Mouse (Mus musculus) brain, embryonic 18.5 days (tissue): ENCODE measurements around the gene Tle4.

ENCODE experiments used
- DNase-seq: peaks from one replicate; pipeline ENCODE4 v3.0.0-alpha.2; 2012; ENCODE audit warnings: low read depth, low spot score

Gene Tle4

DNA sequence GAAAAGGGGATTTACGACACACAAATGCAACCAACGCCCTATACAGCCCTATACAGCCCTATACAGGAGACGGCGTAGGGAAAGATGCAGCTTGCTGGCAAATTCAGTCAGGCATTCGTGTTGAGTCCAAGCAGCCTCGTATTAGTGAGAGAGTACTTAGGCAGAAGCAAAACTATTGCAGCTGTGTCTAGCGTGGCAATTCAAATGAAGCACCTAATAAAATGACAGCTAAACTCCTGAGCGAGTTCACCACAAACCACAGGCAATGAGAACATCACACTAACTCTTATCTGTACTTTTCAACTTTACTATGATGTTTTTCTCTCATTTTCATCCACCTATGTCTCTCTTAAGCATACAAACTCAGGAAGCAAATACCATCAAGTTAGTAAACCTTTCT is 131.8 kb downstream of the Tle4 start:
- no peak for DNase-seq

DNA sequence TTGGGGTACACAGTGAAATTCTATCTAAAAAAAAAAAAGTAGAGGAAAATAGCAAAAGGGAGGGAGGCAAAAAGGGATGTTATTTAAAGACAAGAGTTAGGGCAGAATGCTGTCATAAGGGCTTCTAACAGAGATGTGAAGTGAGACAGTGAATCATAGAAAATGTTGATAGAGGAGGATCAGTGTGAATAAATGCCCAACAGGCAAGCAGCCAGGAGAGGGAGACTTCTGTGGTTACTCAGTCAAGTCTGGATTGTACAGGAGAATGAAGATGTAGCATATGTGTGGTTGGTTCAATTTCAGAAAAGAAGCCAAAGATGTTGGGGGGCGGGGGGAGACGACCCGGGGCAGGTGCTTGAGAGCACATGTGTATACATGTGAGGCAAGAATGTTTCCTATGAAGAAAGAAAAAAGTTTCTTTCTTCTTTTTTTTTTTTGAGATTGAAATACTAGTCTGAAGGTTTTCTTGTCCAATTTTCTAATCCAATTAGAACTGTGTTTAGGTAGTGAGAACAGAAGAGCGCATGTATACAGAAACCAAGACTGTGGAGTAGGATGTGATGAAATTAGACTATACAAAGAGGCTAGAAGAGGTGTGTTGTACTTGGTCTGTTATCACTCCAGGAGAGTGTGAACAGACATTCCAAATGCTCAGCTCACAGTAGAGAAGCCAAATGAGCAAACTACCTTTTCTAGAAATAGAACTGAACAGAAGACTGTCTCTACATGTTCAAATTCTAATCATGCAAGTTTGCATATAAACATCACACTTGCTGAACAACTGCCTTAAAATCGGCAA is 134.4 kb downstream of the Tle4 start:
- DNase-seq, result no peak

DNA sequence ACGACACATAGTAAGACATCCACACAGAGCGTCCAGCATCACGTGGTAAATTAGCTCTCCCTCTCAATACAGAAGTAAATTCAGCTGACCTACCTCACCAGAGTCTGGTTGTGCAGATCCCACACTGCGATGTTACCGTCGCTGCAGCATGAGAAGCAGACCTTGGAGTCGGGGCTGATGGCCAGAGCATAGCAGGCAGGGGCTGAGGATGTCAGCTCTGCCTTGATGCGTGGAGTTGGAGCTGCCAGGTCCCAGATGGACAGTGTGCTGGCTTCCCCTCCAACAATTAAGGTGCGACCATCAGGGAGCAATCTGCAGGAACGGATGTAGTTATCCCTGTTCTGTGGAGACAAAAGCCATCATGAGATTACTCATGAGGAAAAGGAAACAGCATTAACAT is 144.4 kb downstream of the Tle4 start:
- DNase-seq, result no peak

DNA sequence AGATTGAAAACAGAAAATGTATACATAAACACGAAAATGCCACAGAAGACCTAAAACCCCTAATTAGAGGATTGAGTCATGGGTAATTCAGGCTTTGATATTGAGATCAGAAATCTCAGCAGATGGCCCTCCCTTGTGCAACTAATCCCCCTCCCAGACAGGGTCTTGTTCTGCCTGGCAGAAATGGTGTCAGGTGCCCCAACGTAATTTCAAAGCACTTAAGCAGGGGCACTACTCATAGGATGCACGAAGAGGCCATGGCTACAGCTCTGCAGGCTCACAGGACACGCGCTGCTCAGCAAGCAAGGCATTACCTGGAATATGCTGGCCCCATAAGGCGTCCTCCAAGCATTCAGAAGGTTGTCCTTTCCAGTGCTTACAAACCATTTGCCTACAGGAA is 146.5 kb downstream of the Tle4 start:
- no peak for DNase-seq

DNA sequence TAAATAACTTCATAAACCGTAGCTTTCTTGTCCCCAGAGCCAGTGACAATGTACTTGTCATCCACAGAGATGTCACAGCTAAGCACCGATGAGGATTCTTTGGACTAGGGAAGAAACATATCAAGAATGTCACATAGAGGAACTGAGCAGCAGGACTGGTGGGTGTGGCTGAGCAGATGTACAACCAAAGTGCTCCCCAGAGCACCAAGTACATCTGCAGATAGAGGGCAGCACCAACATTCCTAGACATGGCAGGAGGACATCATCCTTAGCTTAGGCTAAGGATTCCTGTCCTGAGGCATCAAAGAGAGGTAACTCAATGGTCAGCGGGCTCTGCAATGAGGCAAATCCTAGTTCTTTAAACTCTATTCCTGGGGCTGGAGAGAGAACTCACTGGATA is 148.1 kb downstream of the Tle4 start:
- DNase-seq, result no peak

DNA sequence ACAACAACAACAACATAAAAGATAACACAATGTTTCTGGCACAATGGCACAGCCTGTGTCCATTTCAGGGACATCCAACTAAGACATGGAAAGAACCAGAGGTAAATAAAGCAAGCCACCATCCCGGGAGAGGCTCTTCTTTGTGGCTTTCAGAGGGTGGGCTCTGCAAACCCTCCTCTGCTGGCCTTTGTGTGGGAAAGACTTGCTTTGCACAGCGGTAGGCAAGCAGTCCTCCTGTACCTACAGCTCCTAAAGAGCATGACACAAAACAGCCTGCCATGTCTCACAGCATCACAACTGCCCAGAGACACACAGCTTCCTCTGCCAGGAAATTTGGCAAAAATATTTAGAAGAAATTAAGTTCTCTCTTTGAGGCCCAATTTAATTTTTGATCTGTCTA is 149.3 kb downstream of the Tle4 start:
- DNase-seq, result no peak

DNA sequence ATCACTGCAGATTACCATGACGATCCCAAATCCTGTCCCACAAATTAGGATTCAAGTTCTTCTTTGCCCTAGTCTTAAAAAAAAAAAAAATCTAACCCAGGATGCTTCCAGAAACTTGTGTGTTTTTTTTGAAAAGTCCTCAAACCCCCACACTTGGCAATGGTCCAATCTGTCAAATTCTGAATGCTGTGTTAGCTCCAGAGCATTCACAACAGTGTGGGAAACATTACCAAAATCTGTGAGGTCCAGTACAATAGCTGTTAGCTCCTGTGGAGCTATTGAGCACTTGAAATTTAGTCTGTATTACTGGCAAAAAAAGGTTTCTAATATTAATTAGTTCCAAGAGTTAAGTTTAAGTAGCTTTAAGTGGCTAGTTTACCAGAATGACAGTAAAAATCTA is 150.4 kb downstream of the Tle4 start:
- DNase-seq, result no peak

DNA sequence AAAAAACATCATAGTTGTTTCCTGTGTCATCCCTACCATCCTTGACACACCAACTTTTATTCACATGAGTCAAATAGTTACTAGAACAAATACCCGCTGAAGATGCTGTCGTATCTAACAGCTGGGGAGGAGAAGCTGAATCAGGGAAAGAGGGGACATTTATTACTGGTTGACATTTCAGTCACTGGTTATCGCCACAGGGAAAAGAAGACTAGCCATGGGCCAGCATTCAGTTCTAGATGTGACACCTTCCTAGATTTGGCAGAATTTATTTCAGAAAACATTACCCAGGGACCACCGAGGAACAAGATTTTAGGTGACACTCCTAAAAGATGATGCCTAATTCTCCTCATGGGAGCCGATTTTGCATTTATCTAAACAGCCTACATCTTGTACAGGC is 156.0 kb downstream of the Tle4 start:
- DNase-seq, result no peak

DNA sequence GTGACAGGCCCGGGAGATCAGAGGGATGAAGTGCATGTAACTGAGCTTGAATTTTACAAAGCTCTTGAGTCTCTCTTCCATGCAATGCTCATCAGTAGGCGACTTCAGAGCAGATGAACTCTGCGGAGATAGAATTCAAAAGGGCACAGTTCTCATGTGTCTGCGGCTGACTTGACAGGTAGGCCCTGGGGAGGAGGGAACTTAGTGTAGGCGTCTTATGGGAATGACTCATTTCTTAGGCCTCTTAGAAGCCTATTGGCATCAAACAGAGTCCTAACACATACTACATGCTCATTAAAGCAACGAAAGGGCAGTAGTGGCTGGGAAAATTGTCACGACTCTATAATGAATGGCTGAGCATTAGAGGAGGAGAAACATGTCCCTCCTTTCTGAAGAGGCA is 160.6 kb downstream of the Tle4 start:
- no peak for DNase-seq

DNA sequence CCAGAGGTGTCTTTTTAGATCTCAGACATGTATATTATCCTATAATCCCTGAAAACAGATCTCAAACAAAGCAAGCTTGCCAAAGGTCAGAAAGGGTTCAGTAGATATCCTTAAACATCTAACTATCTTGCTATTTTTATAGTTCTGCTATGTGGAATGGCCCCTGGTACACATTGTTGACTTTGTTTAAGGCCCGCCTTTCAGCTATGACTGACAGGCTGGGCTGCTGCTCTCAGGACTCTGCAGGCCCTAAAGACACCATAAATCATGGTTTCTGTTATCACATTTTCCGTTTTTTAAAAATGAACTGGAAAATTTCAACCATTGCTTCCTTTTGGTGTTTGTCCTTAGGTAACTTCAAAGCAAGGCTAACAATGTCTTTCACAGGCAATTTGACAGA is 161.3 kb downstream of the Tle4 start:
- DNase-seq, result no peak

DNA sequence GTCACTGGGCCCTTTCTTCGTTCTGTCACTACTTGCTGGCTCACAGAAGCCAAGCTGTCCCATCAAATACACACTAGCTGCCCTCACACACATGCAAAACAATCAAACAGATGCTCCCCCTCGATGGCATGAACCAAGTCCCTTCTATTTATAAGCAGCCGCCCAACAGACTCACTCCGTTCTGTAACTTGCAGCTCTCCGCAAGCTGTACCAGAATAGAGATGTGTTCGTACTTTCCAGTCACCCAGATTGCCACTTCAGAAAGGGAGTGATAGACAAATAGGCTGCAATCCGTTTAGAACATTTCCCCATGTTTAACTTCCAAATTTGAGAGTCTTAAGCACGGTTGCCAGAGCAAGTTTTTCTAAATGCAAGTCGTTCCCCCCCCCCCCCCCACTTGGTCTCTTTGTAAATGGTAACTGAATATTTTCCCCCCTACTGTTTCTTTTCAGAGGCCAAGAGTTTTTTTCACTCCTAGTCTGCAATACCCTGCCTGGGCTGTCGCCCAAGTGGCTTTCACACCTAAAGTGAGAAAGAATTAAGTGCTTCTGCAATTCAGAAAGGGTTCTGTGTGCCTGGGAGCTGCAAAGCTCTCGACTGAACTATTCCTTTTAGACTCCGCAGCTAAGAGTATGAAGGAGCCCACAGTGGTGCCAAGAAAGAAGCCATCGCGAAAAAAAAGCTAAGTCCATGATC is 162.0 kb downstream of the Tle4 start:
- DNase-seq, result peak; percentile 84

DNA sequence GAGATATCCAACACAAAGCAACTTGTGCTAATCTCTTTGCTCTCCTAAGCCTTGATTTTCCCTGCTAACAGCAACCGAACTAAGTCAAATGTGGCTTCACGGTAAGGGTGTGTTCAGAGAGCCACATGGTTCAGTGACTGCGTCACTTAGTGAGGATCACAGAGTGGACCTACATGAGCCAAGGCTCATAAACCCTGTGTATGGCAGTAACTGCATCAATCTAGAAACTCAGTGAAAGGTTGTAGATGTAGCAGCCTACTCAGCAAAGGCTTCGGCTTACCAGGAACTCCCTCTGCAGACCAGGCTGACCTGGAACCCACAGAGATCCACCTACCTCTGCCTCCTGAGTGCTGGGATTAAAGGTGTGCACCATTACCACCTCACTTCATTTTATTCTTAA is 164.0 kb downstream of the Tle4 start:
- DNase-seq, result no peak

DNA sequence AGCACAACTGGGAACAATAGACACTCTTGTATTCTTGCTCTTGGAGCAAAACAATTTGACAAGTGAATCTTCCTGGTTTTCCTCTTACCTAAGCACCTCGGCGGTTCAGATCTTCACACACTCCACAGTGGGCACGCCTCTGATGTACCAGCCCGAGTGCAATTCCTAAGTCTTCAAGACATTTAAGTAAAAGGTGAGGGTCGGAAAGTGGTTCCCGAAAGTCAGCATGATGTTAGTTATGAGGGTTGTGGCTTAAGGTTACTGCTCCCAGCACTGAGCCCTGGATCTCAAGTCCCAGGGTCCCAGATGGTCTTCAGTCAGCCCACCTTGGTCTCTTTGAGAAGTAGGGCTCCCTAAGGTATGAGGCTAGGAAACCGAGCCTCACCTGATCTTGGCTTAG is 165.4 kb downstream of the Tle4 start:
- no peak for DNase-seq

DNA sequence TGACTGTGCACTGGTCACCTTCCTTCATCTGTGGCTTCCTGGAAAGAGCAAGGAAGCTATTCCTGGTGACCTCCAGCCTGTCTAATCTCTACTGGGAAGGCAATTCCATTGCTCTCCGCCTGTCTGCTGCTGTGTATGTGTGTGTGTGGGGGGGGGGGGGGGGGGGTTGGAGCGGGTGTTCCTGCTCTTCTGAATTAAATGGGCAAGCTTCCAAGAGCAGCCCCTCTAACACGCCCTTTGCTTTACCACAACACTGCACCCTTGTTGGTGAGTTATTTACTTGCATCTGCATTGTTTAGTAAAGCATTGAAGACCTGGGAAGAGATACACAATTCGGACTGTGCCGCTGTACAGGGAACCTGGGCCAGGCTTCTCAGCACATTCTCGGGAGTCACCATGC is 170.9 kb downstream of the Tle4 start:
- DNase-seq, result no peak

DNA sequence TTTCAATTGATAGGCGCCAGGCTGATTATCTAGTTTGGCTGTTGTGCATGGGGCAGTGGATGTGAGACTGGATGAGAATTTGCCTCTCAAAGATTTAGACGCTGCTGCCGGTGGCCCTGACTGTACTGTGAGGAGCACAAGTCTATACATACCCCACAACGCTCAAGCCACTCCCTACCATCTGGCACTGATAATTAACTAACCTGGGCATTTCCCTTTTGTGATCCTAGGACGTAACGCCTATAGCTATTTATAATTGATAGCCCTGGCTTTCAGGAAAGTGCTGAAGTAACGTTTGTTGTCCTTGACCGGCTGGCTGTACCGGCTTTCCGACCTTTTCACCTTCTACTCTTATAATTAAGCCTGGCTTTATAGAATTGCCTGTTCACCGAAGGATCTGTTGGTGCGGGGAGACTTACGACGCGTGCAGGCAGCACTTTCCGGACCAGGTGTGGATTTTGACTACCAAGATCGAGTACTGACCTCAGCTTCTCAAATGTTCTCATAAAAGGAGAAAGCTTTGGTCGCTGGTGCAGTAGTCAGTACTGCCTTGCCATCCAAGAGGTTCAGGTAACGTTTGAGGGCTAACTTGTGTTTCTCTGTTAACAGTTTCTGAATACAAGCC is 171.5 kb downstream of the Tle4 start:
- no peak for DNase-seq

DNA sequence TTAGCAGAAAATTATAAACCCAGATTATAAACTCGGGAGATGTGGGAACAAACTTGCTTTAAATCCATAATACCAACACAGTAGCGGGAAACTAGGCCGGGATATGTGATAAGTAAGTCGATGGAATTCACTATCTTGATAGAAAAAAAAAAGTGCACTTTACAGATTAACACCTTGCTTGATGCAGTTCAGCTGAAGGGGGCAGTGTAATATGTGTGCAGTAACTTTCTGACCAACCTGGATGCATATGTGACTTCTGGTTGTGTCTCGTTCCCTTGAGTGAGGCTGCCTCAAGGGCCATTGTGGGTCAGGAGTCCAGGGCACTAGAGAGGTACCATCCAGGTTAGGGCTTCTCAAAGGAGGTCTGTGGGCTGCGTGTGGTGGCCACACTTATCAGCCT is 172.7 kb downstream of the Tle4 start:
- no peak for DNase-seq

DNA sequence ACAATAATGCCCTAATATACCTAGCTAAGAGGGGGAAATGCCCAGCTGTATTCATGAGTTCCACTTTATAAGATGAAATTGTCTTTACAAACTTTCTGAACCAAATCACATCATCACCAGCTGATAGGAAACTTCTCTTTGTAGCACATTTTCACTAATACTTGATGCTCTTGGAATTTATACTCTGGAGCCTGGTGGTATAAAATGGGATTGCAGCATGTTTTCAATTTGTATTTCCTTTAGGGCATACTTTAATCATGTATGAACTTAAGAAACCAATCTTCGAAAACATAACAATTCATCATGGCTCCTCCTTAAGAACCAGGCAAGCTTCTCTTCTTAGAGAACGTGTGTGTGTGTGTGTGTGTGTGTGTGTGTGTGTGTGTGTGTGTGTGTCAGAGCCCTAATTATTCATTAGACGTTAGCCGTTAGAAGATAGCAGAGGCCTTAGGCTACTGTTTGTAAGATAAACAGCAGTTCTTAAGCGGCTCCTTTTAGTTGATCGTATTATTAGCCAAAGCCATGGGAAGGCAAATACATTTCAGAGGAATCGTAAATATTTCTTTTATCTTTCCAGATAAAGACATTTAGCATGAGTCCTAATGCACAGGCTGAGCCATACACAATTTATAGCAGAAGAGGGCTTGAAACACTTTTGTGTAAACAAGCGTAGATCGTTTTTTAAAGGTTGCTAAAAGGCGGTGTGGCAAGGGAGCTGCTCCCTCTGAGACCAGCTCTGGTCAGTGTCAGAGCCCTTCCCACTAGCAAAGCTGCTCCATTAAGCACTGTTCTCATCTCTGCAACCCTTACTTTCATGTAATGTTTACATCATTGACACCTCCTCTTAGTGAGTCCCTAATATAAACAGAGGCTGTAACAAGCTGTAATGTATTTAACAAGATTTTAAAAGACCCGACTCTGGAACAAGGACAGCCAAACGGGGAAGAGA is 173.6 kb downstream of the Tle4 start:
- no peak for DNase-seq

DNA sequence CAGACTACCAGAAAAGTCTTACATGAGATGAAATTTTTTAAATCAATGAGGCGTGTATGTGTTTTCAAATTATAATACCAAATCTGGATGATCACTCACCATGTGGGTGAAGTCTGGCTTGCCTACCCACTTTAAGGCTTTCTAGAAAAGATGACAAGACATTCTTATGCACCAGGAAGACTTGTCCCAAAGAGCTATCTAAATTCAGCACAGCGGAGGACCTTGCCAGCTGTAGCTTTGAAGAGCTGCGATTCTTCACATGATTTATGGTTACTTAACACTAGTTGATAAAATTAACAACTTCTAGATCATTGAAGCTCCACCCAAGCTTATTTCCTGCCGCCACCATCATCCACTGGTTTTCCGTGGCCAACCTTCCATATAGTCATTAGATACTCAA is 176.2 kb downstream of the Tle4 start:
- no peak for DNase-seq

DNA sequence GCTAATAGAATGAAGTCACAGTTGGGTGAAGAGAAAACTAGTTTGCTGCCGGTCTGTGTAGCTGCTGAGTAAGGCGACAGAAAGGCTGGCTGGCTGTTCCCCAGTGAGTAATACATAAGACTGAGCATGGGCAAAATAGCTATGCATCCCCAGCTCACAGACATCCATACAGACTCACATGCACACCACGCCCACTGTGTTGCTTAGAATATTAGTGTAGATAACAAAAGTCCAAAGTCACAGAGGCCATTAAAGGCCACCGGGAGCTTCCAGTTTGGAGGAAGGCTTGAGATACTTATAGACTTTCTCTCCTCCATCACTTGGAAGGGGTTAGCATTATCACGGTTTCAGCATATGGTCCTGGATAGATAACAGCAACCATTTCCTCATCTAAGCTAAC is 178.0 kb downstream of the Tle4 start:
- no peak for DNase-seq

DNA sequence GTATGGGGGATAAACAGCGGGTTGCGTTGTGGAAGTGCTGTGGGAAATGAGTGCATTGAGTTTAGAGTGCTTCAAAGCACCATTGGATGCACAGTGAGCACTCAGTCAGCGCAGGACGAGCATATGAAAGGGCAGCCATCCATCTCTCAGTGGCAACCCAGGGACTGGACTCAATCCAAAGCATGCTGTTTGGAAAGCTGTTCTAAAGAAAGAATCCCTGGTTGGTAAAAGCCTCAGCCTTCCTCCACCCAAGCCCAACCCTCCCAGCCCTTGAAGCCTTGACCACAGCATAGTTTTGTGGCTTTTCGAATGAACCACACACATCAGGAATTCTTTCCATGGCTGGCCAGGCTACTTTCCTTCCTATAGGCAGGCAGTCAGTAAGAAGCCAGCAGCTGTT is 181.0 kb downstream of the Tle4 start:
- DNase-seq, result no peak

DNA sequence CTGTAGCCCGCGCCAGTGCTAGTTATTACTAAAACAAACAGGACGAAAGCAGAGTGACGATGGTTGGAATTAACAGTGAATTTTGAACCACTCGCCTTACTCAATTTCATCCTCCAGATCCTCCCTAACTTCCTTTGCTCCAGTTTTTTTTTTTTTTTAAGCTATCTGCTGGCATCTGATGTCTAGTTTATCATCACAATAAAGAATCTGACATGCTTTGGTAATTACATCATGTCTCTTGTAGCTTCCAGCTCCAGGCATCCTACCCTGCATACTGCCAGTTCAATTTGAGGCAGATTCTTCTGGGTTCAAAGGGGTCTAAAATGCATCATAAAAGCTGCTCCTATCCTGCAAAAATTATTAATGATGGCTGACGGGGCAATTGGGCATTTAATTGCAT is 181.9 kb downstream of the Tle4 start:
- DNase-seq, result no peak

DNA sequence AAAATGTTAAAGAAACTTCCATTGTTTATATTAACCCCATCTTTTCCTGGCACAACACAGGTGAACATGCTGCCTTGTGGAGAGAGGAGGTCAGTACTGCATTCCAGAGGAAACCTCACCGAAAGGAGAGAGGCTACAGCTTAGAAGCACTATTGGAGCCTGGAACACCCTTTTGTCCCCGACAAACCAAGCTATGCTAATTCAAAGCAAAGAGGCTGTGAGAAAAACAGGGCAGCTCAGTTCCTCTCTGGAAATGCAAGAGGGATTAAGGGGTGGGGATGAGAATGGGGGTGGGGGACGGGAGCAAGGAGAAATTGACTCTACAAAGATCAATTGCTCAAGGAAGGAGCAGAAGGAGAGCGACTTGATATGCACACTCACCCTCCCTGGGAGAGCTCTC is 182.9 kb downstream of the Tle4 start:
- DNase-seq, result no peak
